Mouse (Mus musculus) heart, embryonic 12.5 days (tissue): ENCODE data around the gene Tmem51. TPM values are rescaled to one million over a fixed set of nuclear protein-coding genes. Genes with fewer than 3 reads are reported as not detected.
A peak's percentile ranks its signal among the peaks of the same experiment; 100 is the strongest.

Source experiments
- ATAC-seq: fragments of 200-750 bp; cut with Nextera tagmentation; 2 replicates; pipeline ENCODE4 v1.8.0; 2017; ENCODE audit warnings: moderate TSS enrichment, moderate library complexity; ENCODE audit not compliant: insufficient number of reproducible peaks, low FRiP score
- H3K27ac ChIP-seq: fragments of 300-500 bp; sonication (generic); 2 replicates; pipeline ENCODE4 v1.5.1; 2016; ENCODE audit warnings: mild to moderate bottlenecking, moderate library complexity; ENCODE audit not compliant: poor library complexity, severe bottlenecking
- H3K27me3 ChIP-seq: fragments of 300-500 bp; sonication (generic); replicated peaks from 2 replicates; pipeline ENCODE4 v1.6.1; 2016; ENCODE audit warnings: mild to moderate bottlenecking, moderate library complexity
- H3K36me3 ChIP-seq: fragments of 300-500 bp; sonication (generic); 2 replicates; pipeline ENCODE4 v1.6.1; 2016; ENCODE audit warnings: mild to moderate bottlenecking, moderate library complexity
- H3K4me1 ChIP-seq: fragments of 300-500 bp; sonication (generic); replicated peaks from 2 replicates; pipeline ENCODE4 v1.6.1; 2016; ENCODE audit warnings: mild to moderate bottlenecking
- H3K4me2 ChIP-seq: fragments of 300-500 bp; sonication (generic); 2 replicates; pipeline ENCODE4 v1.6.1; 2016; ENCODE audit warnings: mild to moderate bottlenecking, moderate library complexity
- H3K4me3 ChIP-seq: fragments of 300-500 bp; sonication (generic); 2 replicates; pipeline ENCODE4 v1.5.1; 2016; ENCODE audit warnings: mild to moderate bottlenecking
- H3K9ac ChIP-seq: fragments of 300-500 bp; sonication (generic); 2 replicates; pipeline ENCODE4 v1.6.1; 2016; ENCODE audit warnings: mild to moderate bottlenecking, moderate library complexity
- H3K9me3 ChIP-seq: fragments of 300-500 bp; sonication (generic); replicated peaks from 2 replicates; pipeline ENCODE4 v1.6.1; 2016; ENCODE audit warnings: mild to moderate bottlenecking, moderate library complexity
- WGBS: fragments of 180-500 bp; shearing (Covaris S2); methylation state at CpG from one replicate; pipeline ENCODE4 v1.1.7; 2016; 5-methylcytosine and 5-hydroxymethylcytosine counted together
- polyA plus RNA-seq: library from polyadenylated mRNA; unstranded; fragments of >200 nt; fragmentation: Nextera tagmentation; extraction: Ambion mirVana; gene quantifications from 2 replicates; pipeline ENCODE4 v1.2.1, GENCODE M21; 2016

Tmem51 gene
- polyA plus RNA-seq, 1 experiment from 2014 or later: 28.3 TPM

DNA sequence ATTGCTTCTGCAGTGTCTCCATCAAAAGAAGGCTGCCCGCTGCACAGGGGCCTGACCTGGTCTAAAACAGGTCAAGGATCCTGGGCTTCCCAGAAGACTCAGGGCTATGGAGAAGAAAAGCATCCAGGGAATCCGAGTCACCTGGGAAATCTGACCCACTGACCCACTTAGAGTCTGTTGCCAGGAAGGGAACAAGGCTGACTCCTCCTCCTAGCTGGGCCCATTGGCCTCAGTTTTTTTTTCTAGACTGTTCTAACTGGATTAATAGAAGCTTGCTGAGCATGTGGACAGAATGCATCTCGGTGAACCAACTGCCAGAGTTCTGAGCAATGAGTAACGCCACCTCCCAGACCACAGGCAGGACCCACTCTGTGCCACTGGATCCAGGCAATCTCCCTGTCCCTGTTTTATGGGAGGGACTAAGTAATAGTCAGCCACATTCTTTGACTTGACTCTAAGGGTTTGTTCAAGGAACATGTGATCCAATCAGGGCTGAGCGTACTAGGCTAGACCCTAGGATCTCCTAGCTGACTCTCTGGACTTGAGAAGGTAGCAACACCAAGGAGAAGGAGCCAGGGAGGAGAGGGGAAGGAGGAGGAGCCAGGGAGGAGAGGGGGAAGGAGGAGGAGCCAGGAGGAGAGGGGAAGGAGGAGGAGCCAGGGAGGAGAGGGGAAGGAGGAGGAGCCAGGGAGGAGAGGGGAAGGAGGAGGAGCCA lies 90.6 kb downstream of the Tmem51 start:
- Histone ChIP-seq H3K27me3 (no peaks in the 10 kb centered on the region), H3K4me1 (peaks cover 9% of the 10 kb centered on the region; the same call in 1 of the 2 replicates), H3K27ac (no peak overlapping the region), H3K9me3 (no peaks in the 10 kb centered on the region), H3K36me3 (no peaks in the 10 kb centered on the region), H3K9ac (no peak overlapping the region), H3K4me3 (no peak overlapping the region), H3K4me2 (no peak overlapping the region)
- WGBS: 68% methylated on average over 5 of the region's 5 CpGs
- ATAC-seq: no peak

DNA sequence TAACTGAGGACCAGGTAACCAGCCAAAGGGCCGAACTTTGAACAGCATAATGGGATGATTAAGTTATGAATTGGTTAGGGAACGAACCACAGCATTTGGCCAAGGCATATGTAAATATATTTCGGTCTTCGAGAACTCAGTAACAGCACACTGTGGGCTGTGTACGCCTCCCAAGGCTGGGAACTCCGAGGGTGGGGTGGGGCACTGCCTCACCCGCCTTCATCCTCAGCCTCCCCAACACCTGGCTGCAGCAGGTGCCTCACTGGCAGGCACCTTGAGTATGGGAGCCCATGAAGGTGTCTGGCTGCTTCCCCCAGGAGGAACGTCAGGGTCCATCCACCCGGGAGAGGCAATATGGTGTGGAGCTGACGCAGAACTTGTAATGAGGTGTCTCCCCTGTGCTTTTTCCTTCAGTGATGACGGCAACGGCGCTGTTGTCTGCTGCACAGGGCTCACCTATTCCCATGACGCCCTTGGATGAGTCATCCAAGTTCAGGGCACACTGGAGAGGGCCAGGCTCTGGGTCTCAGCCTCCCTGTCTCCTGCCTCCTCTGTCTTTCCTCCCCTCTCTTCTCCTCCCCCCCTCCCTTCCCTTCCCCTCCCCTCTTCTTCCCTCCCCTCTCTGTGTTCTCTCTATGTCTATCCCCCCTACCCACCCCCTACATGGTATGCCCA lies 91.4 kb downstream of the Tmem51 start:
- Histone ChIP-seq H3K9me3 (no peaks in the 10 kb centered on the region), H3K4me3 (no peak overlapping the region), H3K4me1 (peaks cover 5% of the 10 kb centered on the region; the same call in 1 of the 2 replicates), H3K9ac (no peak overlapping the region), H3K4me2 (no peak overlapping the region), H3K36me3 (no peaks in the 10 kb centered on the region), H3K27ac (no peak overlapping the region), H3K27me3 (no peaks in the 10 kb centered on the region)
- WGBS: 74% methylated on average over 14 of the region's 14 CpGs
- ATAC-seq: peak; percentile 23; the same call in 1 of the 2 replicates

DNA sequence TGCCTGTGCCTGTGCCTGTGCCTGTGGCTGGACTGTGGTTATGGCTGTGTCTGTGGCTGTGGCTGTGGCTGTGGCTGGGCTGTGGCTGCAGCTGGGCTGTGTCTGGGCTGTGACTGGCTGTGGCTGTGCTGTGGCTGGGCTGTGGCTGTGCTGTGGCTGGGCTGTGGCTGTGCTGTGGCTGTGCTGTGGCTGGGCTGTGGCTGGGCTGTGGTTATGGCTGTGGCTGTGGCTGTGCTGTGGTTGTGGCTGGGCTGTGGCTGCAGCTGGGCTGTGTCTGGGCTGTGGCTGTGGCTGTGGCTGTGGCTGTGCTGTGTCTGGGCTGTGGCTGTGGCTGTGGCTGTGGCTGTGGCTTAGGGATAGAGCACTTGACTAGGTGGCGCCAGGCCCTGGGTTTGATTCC lies 95.9 kb downstream of the Tmem51 start:
- no peaks in the 10 kb centered on the region for H3K36me3 ChIP-seq
- ATAC-seq: no peak
- H3K27ac ChIP-seq: no peak overlapping the region
- no peak overlapping the region for H3K4me3 ChIP-seq
- H3K4me2 ChIP-seq: no peak overlapping the region
- H3K27me3 ChIP-seq: no peaks in the 10 kb centered on the region
- H3K9ac ChIP-seq: no peak overlapping the region
- 71% methylated on average over 1 of the region's 1 CpGs for WGBS
- no peaks in the 10 kb centered on the region for H3K9me3 ChIP-seq
- no peaks in the 10 kb centered on the region for H3K4me1 ChIP-seq

DNA sequence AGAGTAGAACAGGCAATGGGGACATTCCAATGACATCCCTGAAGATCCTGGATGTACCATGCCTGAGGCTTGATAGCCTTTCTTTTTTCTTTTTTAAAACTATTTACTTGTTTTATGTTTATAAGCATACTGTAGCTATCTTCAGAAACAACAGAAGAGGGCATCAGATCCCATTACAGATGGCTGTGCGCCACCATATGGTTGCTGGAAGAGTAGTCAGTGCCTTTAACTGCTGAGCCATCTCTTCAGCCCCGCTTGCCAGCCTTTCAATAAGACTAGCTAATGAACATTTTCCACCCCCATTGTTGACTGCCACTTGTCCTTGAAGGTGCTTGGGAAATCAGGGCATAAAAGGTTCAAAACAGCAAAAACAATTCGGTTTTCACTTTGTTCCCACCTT lies 100.4 kb downstream of the Tmem51 start:
- Histone ChIP-seq H3K36me3 (no peaks in the 10 kb centered on the region), H3K27ac (no peak overlapping the region), H3K27me3 (no peaks in the 10 kb centered on the region), H3K4me2 (no peak overlapping the region), H3K4me3 (no peak overlapping the region), H3K9ac (no peak overlapping the region), H3K9me3 (0 out of 2 replicates have a peak, but pooled peaks cover 6% of the 10 kb centered on the region), H3K4me1 (no peaks in the 10 kb centered on the region)
- WGBS: 57% methylated on average over 3 of the region's 3 CpGs
- ATAC-seq: no peak

DNA sequence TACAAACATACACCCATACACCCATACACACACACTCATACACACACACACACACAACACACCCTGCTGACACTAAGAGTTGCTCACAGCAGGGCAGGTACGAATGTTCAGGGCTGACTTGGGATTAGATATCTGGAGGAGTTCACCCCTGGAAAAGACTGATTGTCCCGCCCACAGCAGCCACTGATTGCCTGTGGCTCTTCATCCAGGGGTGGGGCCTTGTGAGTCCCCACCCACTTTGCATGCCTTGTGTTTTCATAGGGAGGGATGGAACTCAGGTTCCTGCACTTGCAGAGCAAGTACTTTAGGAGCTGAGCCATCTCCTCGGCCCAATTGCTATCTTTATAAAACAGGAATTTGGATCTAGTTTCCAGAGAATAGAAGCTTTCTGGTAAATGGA lies 102.6 kb downstream of the Tmem51 start:
- Histone ChIP-seq H3K9ac (no peak overlapping the region), H3K4me1 (no peaks in the 10 kb centered on the region), H3K4me3 (no peak overlapping the region), H3K4me2 (no peak overlapping the region), H3K9me3 (0 out of 2 replicates have a peak, but pooled peaks cover 6% of the 10 kb centered on the region), H3K36me3 (no peaks in the 10 kb centered on the region), H3K27ac (no peak overlapping the region), H3K27me3 (no peaks in the 10 kb centered on the region)
- no peak for ATAC-seq
- WGBS: 69% methylated on average over 3 of the region's 3 CpGs

Other genes with a start within 250 kb of the Tmem51 start
- not detected in 2 replicates for gene Ctrc, start 237.9 kb downstream of the Tmem51 start, polyA plus RNA-seq
- gene Efhd2, start 209.4 kb downstream of the Tmem51 start, polyA plus RNA-seq: 119 and 121 TPM in 2 replicates
- 3.9 and 4.8 TPM in 2 replicates for gene Fhad1, start 69.2 kb downstream of the Tmem51 start, polyA plus RNA-seq
- gene Kazn, start 155.1 kb upstream of the Tmem51 start, polyA plus RNA-seq: 8.6 and 9.2 TPM in 2 replicates